ENCODE assay signal across 8 mouse cellular contexts in genomic region chr4:116824541-116825004, GRCm38 (mm10). TPM values are rescaled to one million over a fixed set of nuclear protein-coding genes. Genes with fewer than 3 reads are reported as not detected.
A peak's percentile ranks its signal among the peaks of the same experiment; 100 is the strongest.
DNase-seq lines count a peak whose midpoint lies in the region; ATAC-seq lines count a peak whose summit lies in the region.

No protein-coding gene starts in this region.

- H3K4me1 ChIP-seq in embryonic facial prominence, embryonic 15.5 days, result peaks cover 25% of the 10 kb centered on the region
- H3K4me1 ChIP-seq in heart, embryonic 11.5 days (ENCODE audit: control insufficient read depth, insufficient read depth, low read length), result peaks cover 15% of the 10 kb centered on the region; the same call in 1 of the 2 replicates
- peaks cover 19% of the 10 kb centered on the region for H3K4me1 ChIP-seq in kidney, embryonic 14.5 days (ENCODE audit: control insufficient read depth, insufficient read depth, low read length)
- H3K4me1 ChIP-seq in liver, embryonic 11.5 days (replicated peaks; ENCODE audit: control insufficient read depth, insufficient read depth, low read length), result peaks cover 11% of the 10 kb centered on the region

- H3K9ac ChIP-seq in embryonic facial prominence, embryonic 15.5 days, result peak overlapping the region; percentile 60
- peak overlapping the region; percentile 85 for H3K9ac ChIP-seq in heart, embryonic 11.5 days (ENCODE audit: low read depth, low read length)
- peak overlapping the region; percentile 65 for H3K9ac ChIP-seq in kidney, embryonic 14.5 days (ENCODE audit: low read depth, low read length)
- peak overlapping the region; percentile 80 for H3K9ac ChIP-seq in liver, embryonic 11.5 days (ENCODE audit: low read depth, low read length)

- no peaks in the 10 kb centered on the region for H3K9me3 ChIP-seq in embryonic facial prominence, embryonic 15.5 days (replicated peaks)
- H3K9me3 ChIP-seq in heart, embryonic 11.5 days (replicated peaks; ENCODE audit: control insufficient read depth, low read length), result no peaks in the 10 kb centered on the region
- no peaks in the 10 kb centered on the region for H3K9me3 ChIP-seq in kidney, embryonic 14.5 days (ENCODE audit: control insufficient read depth, low read length)
- H3K9me3 ChIP-seq in liver, embryonic 11.5 days (ENCODE audit: control insufficient read depth, low read length), result no peaks in the 10 kb centered on the region

- ATAC-seq in embryonic facial prominence, embryonic 15.5 days (ENCODE audit: insufficient number of reproducible peaks, low FRiP score, low TSS enrichment, low read depth), result peak; percentile 36; the same call in 1 of the 2 replicates
- ATAC-seq in heart, embryonic 11.5 days (replicated peaks; ENCODE audit: insufficient number of reproducible peaks, low FRiP score, low TSS enrichment), result peak; percentile 29; the same call in 1 of the 2 replicates
- ATAC-seq in kidney, embryonic 14.5 days (ENCODE audit: low FRiP score, low TSS enrichment), result peak; percentile 29
- peak; percentile 57 for ATAC-seq in liver, embryonic 11.5 days (replicated peaks; ENCODE audit: low FRiP score)

- peaks cover 18% of the 10 kb centered on the region for H3K27me3 ChIP-seq in embryonic facial prominence, embryonic 15.5 days
- peaks cover 15% of the 10 kb centered on the region for H3K27me3 ChIP-seq in heart, embryonic 11.5 days (ENCODE audit: control insufficient read depth, insufficient read depth, low read length)
- peaks cover 7% of the 10 kb centered on the region; the same call in 1 of the 2 replicates for H3K27me3 ChIP-seq in kidney, embryonic 14.5 days (ENCODE audit: control insufficient read depth, insufficient read depth, low read length)
- H3K27me3 ChIP-seq in liver, embryonic 11.5 days (replicated peaks; ENCODE audit: control insufficient read depth, insufficient read depth, low read length), result peaks cover 8% of the 10 kb centered on the region
- H3K27me3 ChIP-seq in splenic B cell, adult 2 months (ENCODE audit: control insufficient read depth, insufficient read depth, low read length, poor library complexity, severe bottlenecking), result no peaks in the 10 kb centered on the region

- 1% methylated on average over 29 of the region's 29 CpGs for WGBS in embryonic facial prominence, embryonic 15.5 days
- under 1% methylated on average over 29 of the region's 29 CpGs for WGBS in heart, embryonic 11.5 days (ENCODE audit: insufficient replicate concordance)
- under 1% methylated on average over 29 of the region's 29 CpGs for WGBS in kidney, embryonic 14.5 days
- 1% methylated on average over 29 of the region's 29 CpGs for WGBS in liver, embryonic 11.5 days

- peak overlapping the region; percentile 76; the same call in 1 of the 2 replicates for H3K27ac ChIP-seq in embryonic facial prominence, embryonic 15.5 days (replicated peaks)
- H3K27ac ChIP-seq in heart, embryonic 11.5 days (ENCODE audit: low read depth, low read length), result peak overlapping the region; percentile 79; the same call in 1 of the 2 replicates
- peak overlapping the region; percentile 65; the same call in 1 of the 2 replicates for H3K27ac ChIP-seq in kidney, embryonic 14.5 days (ENCODE audit: low read depth, low read length)
- H3K27ac ChIP-seq in liver, embryonic 11.5 days (ENCODE audit: low read depth, low read length), result peak overlapping the region; percentile 36; the same call in 1 of the 2 replicates

- peak overlapping the region; percentile 65 for H3K4me3 ChIP-seq in embryonic facial prominence, embryonic 15.5 days (replicated peaks)
- peak overlapping the region; percentile 65 for H3K4me3 ChIP-seq in heart, embryonic 11.5 days (ENCODE audit: low read depth, low read length)
- H3K4me3 ChIP-seq in kidney, embryonic 14.5 days (ENCODE audit: low read length), result peak overlapping the region; percentile 57
- peak overlapping the region; percentile 65 for H3K4me3 ChIP-seq in liver, embryonic 11.5 days (ENCODE audit: low read depth, low read length)

- peak; percentile 58 to 60 for DNase-seq in urinary bladder, adult 18-20 months (ENCODE audit: low spot score in 2 of 2)
- no peak for DNase-seq in urinary bladder, postnatal 10 days (ENCODE audit: low spot score)
- DNase-seq in liver, embryonic 11.5 days (ENCODE audit: low spot score), result peak; percentile 70
- DNase-seq in naive thymus-derived CD4-positive, alpha-beta T cell, adult 2 months (ENCODE audit: low read depth), result peak; percentile 81
- DNase-seq in splenic B cell, adult 2 months (ENCODE audit: low read depth, low spot score), result peak; percentile 64

- no peaks in the 10 kb centered on the region for H3K36me3 ChIP-seq in embryonic facial prominence, embryonic 15.5 days
- H3K36me3 ChIP-seq in heart, embryonic 11.5 days (ENCODE audit: control insufficient read depth, insufficient read depth, low read length), result no peaks in the 10 kb centered on the region
- H3K36me3 ChIP-seq in kidney, embryonic 14.5 days (ENCODE audit: control insufficient read depth, insufficient read depth, low read length), result no peaks in the 10 kb centered on the region
- H3K36me3 ChIP-seq in liver, embryonic 11.5 days (ENCODE audit: control insufficient read depth, insufficient read depth, low read length), result no peaks in the 10 kb centered on the region
- H3K36me3 ChIP-seq in splenic B cell, adult 2 months (ENCODE audit: control insufficient read depth, insufficient read depth, low read length, poor library complexity, severe bottlenecking), result no peaks in the 10 kb centered on the region

- peak overlapping the region; percentile 76 for H3K4me2 ChIP-seq in embryonic facial prominence, embryonic 15.5 days (replicated peaks)
- H3K4me2 ChIP-seq in heart, embryonic 11.5 days, result peak overlapping the region; percentile 79
- H3K4me2 ChIP-seq in kidney, embryonic 14.5 days (replicated peaks; ENCODE audit: low read depth, low read length), result peak overlapping the region; percentile 73
- peak overlapping the region; percentile 79 for H3K4me2 ChIP-seq in liver, embryonic 11.5 days

RNA-seq across cellular contexts. Expression of gene Hpdl, which starts 3.1 kb away (rescaled TPM):
- polyA plus RNA-seq in embryonic facial prominence, embryonic 15.5 days (2015; fragmentation: Nextera tagmentation; extraction: Ambion mirVana), result 0.47 and 0.89 TPM in 2 replicates
- polyA plus RNA-seq in heart, embryonic 11.5 days (2014; fragmentation: Nextera tagmentation; extraction: Ambion mirVana), result 0.84 and 1.1 TPM in 2 replicates
- 1.1 and 1.4 TPM in 2 replicates for polyA plus RNA-seq in kidney, embryonic 14.5 days (2014; fragmentation: Nextera tagmentation; extraction: Ambion mirVana)
- 1.2 and 1.4 TPM in 2 replicates for polyA plus RNA-seq in liver, embryonic 11.5 days (2014; fragmentation: Nextera tagmentation; extraction: Ambion mirVana)

RNA-seq across cellular contexts. Expression of gene Mutyh, which starts 17.1 kb away (rescaled TPM):
- polyA plus RNA-seq in embryonic facial prominence, embryonic 15.5 days (2015; fragmentation: Nextera tagmentation; extraction: Ambion mirVana), result 13.0 and 14.8 TPM in 2 replicates
- 10.9 and 12.0 TPM in 2 replicates for polyA plus RNA-seq in heart, embryonic 11.5 days (2014; fragmentation: Nextera tagmentation; extraction: Ambion mirVana)
- 17.9 and 18.7 TPM in 2 replicates for polyA plus RNA-seq in kidney, embryonic 14.5 days (2014; fragmentation: Nextera tagmentation; extraction: Ambion mirVana)
- 9.3 and 11.1 TPM in 2 replicates for polyA plus RNA-seq in liver, embryonic 11.5 days (2014; fragmentation: Nextera tagmentation; extraction: Ambion mirVana)

RNA-seq across cellular contexts. Expression of gene Toe1, which starts 17.1 kb away (rescaled TPM):
- polyA plus RNA-seq in embryonic facial prominence, embryonic 15.5 days (2015; fragmentation: Nextera tagmentation; extraction: Ambion mirVana), result 35.6 and 36.4 TPM in 2 replicates
- polyA plus RNA-seq in heart, embryonic 11.5 days (2014; fragmentation: Nextera tagmentation; extraction: Ambion mirVana), result 21.5 and 25.1 TPM in 2 replicates
- 29.0 and 42.5 TPM in 2 replicates for polyA plus RNA-seq in kidney, embryonic 14.5 days (2014; fragmentation: Nextera tagmentation; extraction: Ambion mirVana)
- 33.0 and 34.2 TPM in 2 replicates for polyA plus RNA-seq in liver, embryonic 11.5 days (2014; fragmentation: Nextera tagmentation; extraction: Ambion mirVana)

RNA-seq across cellular contexts. Expression of gene Zswim5, which starts 52.6 kb away (rescaled TPM):
- polyA plus RNA-seq in embryonic facial prominence, embryonic 15.5 days (2015; fragmentation: Nextera tagmentation; extraction: Ambion mirVana), result 0.35 and 0.45 TPM in 2 replicates
- 0.86 and 1.2 TPM in 2 replicates for polyA plus RNA-seq in heart, embryonic 11.5 days (2014; fragmentation: Nextera tagmentation; extraction: Ambion mirVana)
- polyA plus RNA-seq in kidney, embryonic 14.5 days (2014; fragmentation: Nextera tagmentation; extraction: Ambion mirVana), result 1.7 and 2.1 TPM in 2 replicates
- polyA plus RNA-seq in liver, embryonic 11.5 days (2014; fragmentation: Nextera tagmentation; extraction: Ambion mirVana), result 0.23 and 0.29 TPM in 2 replicates
